Mouse (Mus musculus) Muller cell, postnatal 12 days (primary cell): ENCODE data around the gene Olfr670.
"Not testable (repeated sequence)": the region's sequence is repeated elsewhere in the genome, so short reads cannot be mapped to it uniquely, and the experiment has no call there.

Source experiments
- DNase-seq: peaks from one replicate; pipeline ENCODE4 v3.0.0-alpha.2; 2015; ENCODE audit errors: inconsistent ontology term

Olfr670 gene

DNA sequence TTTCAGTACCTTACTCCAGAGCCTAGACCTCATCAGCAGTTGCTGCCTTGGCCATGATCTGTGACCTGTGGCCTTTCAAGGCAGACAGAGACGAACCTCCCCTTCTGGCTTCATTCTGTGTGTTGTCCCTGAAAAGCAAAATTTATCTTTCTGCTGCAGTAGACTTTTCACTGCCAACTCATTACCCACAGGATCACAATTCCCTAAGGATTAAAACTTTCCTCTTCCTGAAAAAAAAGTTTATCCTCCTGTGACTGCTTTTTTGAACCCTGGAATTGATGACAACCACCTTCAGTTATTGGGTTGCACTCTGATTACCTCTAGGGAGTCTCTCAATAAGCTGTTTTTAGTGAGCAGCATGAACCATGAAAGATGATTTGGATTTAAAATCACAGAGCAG, at the start of gene Olfr670:
Olfr670 (minus strand) TSS at position 101 of the 400 bp plus-strand sequence.
- DNase-seq, result no peak

DNA sequence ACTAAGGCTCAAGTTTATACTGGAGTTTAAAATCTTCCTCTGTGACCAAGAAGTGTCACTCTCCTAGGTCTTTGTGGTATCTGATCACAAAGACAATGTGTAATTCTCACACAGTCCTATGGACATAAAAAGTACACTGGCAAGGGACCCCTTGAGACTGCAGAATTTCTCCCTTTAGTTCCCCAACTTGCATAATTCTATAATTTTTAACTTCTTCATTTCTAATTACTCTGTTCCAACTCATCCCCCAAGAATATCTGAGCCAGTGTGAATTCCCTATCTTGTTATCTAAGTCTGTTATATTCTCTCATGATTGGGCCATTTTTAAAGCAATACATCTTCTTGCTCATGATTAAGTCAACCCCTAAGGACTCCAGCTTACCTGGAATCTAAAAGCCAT, 39.5 kb upstream of the Olfr670 start, which contains the start of gene Olfr672:
Olfr672 (minus strand) TSS at position 101 of the 400 bp plus-strand sequence.
- no peak for DNase-seq

- no peak for DNase-seq
Measured at GRCm38 (mm10) chr7:104979026-104979425, 16.6 kb upstream of the Olfr670 start, which contains the start of gene Olfr671. TSS of gene Olfr671 (minus strand) at chr7:104979126.

- not testable (repeated sequence) for DNase-seq
Measured at GRCm38 (mm10) chr7:104972507-104972906, 10.1 kb upstream of the Olfr670 start.

GRCm38 (mm10) chr7:104950234-104950633, 12.2 kb downstream of the Olfr670 start:
- DNase-seq, result not testable (repeated sequence)

- no peak for DNase-seq
Measured at GRCm38 (mm10) chr7:104933940-104934339, 28.5 kb downstream of the Olfr670 start, which contains the start of gene Olfr669. TSS of gene Olfr669 (plus strand) at chr7:104934240.

GRCm38 (mm10) chr7:104927957-104928356, 34.5 kb downstream of the Olfr670 start, which contains the start of gene Olfr668:
TSS of gene Olfr668 (minus strand) at chr7:104928057.
- DNase-seq, result no peak

- DNase-seq, result no peak
Measured at GRCm38 (mm10) chr7:104921382-104921781, 41.0 kb downstream of the Olfr670 start, which contains the start of gene Olfr667. TSS of gene Olfr667 (minus strand) at chr7:104921482.
